Mouse (Mus musculus) mouse embryonic stem cell (cell line): Measurements from ENCODE around the gene H2-Ob.

Source experiments
- in situ Hi-C, 2 experiments: fragments of 300-500 bp; cut with MboI; formaldehyde crosslinking; loops; 1 replicate in 1 of 2; 3 replicates in 1 of 2; pipeline ENCODE4 v1.14.3; 2019 to 2020; ENCODE audit warnings: low sequenced_read_pairs in 2 of 2, low pct_unique_long_range_greater_than_20kb in 1 of 2, mixed read lengths in 1 of 2; ENCODE audit not compliant: unreplicated experiment in 1 of 2

Gene H2-Ob

GRCm38 (mm10) chr17:34205021-34205745 lies 33.5 kb upstream of the H2-Ob start:
- in situ Hi-C loops = loop anchor here in 1 of 2 experiments (25.0 kb wide), 1 partner anchor 582 kb away; no protein-coding TSS in a partner anchor

- in situ Hi-C loops = loop anchor here in 1 of 2 experiments (25.0 kb wide), 1 partner anchor 582 kb away; no protein-coding TSS in a partner anchor
These were observed 32.9 kb upstream of the H2-Ob start for GRCm38 (mm10) chr17:34205746-34206176.

- in situ Hi-C loops = loop anchor here in 1 of 2 experiments (25.0 kb wide), 1 partner anchor 581 kb away; no protein-coding TSS in a partner anchor
These were observed 32.0 kb upstream of the H2-Ob start for GRCm38 (mm10) chr17:34206731-34207130.

GRCm38 (mm10) chr17:34207456-34207855 lies 31.2 kb upstream of the H2-Ob start:
- in situ Hi-C loops = loop anchor here in 1 of 2 experiments (25.0 kb wide), 1 partner anchor 580 kb away; no protein-coding TSS in a partner anchor

- in situ Hi-C loops = loop anchor here in 1 of 2 experiments (25.0 kb wide), 1 partner anchor 579 kb away; no protein-coding TSS in a partner anchor
These were observed 30.8 kb upstream of the H2-Ob start for GRCm38 (mm10) chr17:34207866-34208265.

- in situ Hi-C loops = loop anchor here in 1 of 2 experiments (25.0 kb wide), 1 partner anchor 579 kb away; no protein-coding TSS in a partner anchor
These were observed 30.3 kb upstream of the H2-Ob start for GRCm38 (mm10) chr17:34208421-34208820.

GRCm38 (mm10) chr17:34209680-34210079 lies 29.0 kb upstream of the H2-Ob start:
- in situ Hi-C loops = loop anchor here in 1 of 2 experiments (5.0 to 25.0 kb wide), 2 partner anchors 38 to 578 kb away; no protein-coding TSS in a partner anchor

GRCm38 (mm10) chr17:34210599-34210998 lies 28.1 kb upstream of the H2-Ob start:
- in situ Hi-C loops = loop anchor here in 1 of 2 experiments (5.0 to 25.0 kb wide), 2 partner anchors 37 to 577 kb away; no protein-coding TSS in a partner anchor

GRCm38 (mm10) chr17:34211746-34212365 lies 26.8 kb upstream of the H2-Ob start:
- in situ Hi-C loops = loop anchor here in 1 of 2 experiments (5.0 to 25.0 kb wide), 2 partner anchors 35 to 575 kb away; no protein-coding TSS in a partner anchor

GRCm38 (mm10) chr17:34213936-34214335 lies 24.8 kb upstream of the H2-Ob start:
- in situ Hi-C loops = loop anchor here in 1 of 2 experiments (5.0 to 25.0 kb wide), 2 partner anchors 33 to 573 kb away; no protein-coding TSS in a partner anchor

- in situ Hi-C loops = loop anchor here in 1 of 2 experiments (25.0 kb wide), 1 partner anchor 572 kb away; no protein-coding TSS in a partner anchor
These were observed 23.5 kb upstream of the H2-Ob start for GRCm38 (mm10) chr17:34215176-34215575.

GRCm38 (mm10) chr17:34217216-34217928 lies 21.3 kb upstream of the H2-Ob start:
- in situ Hi-C loops = loop anchor here in 1 of 2 experiments (25.0 kb wide), 1 partner anchor 570 kb away; no protein-coding TSS in a partner anchor

GRCm38 (mm10) chr17:34217986-34218385 lies 20.7 kb upstream of the H2-Ob start:
- in situ Hi-C loops = loop anchor here in 1 of 2 experiments (25.0 kb wide), 1 partner anchor 569 kb away; no protein-coding TSS in a partner anchor

- in situ Hi-C loops = loop anchor here in 1 of 2 experiments (25.0 kb wide), 1 partner anchor 569 kb away; no protein-coding TSS in a partner anchor
These were observed 20.0 kb upstream of the H2-Ob start for GRCm38 (mm10) chr17:34218675-34219074.

GRCm38 (mm10) chr17:34219096-34219495 lies 19.6 kb upstream of the H2-Ob start:
- in situ Hi-C loops = loop anchor here in 1 of 2 experiments (25.0 kb wide), 1 partner anchor 568 kb away; no protein-coding TSS in a partner anchor

- in situ Hi-C loops = loop anchor here in 1 of 2 experiments (25.0 kb wide), 1 partner anchor 568 kb away; no protein-coding TSS in a partner anchor
These were observed 18.9 kb upstream of the H2-Ob start for GRCm38 (mm10) chr17:34219801-34220200.

GRCm38 (mm10) chr17:34220401-34220800 lies 18.3 kb upstream of the H2-Ob start:
- in situ Hi-C loops = loop anchor here in 1 of 2 experiments (25.0 kb wide), 1 partner anchor 567 kb away; no protein-coding TSS in a partner anchor

- in situ Hi-C loops = loop anchor here (25.0 kb wide), 1 partner anchor 562 kb away; no protein-coding TSS in a partner anchor
These were observed 13.9 kb upstream of the H2-Ob start for GRCm38 (mm10) chr17:34224816-34225215.
